In the genomic region with DNA sequence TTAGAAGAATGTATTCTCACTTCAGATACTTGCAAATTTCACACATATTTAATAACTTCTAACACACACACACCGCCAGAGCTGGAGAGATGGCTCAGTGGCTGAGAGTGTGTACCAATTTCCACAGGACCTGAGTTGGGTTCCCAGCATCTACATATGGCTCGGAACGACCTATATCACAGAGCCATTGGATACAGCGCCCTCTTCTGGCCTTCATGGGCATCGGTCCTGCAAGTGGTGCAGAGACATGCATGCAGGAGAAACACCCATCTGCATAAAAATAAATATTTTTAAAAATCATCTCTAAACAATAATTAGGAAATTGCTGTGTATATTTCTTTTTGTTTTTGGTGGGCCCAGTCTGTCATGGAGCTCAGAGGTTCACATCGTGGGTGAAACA, we compare ENCODE assay signal across 17 mouse cellular contexts. TPM values are rescaled to one million over a fixed set of nuclear protein-coding genes. Genes with fewer than 3 reads are reported as not detected.
A peak's percentile ranks its signal among the peaks of the same experiment; 100 is the strongest.
DNase-seq lines count a peak whose midpoint lies in the region; ATAC-seq and TF ChIP-seq lines count a peak whose summit lies in the region.
"Had no signal": no experiment of that assay in that cellular context is flagged by ENCODE, and none has a peak within 500 bp of the region (broad histone marks: within the 10 kb centered on the region; RNA-seq: fewer than 3 reads in every experiment).

No protein-coding gene starts in this region.

- peak; percentile 60 for TF ChIP-seq CTCF in liver, embryonic 14.5 days (IDR thresholded peaks at IDR 0.05; ENCODE audit: low read depth)
- TF ChIP-seq CTCF in CH12.LX (conservative IDR thresholded peaks at IDR 0.05 in 1 of 2, IDR thresholded peaks at IDR 0.05 in 1 of 2; ENCODE audit: low read depth in 2 of 2, low read length in 2 of 2) = peak; percentile 29 to 32; a peak in 3 of 4 replicates
- TF ChIP-seq CTCF in bone marrow macrophage, adult 2 months (IDR thresholded peaks at IDR 0.05; ENCODE audit: low read depth, low read length) = peak; percentile 37; the same call in 1 of the 2 replicates

- no peak for TF ChIP-seq RAD21 in CH12.LX (IDR thresholded peaks at IDR 0.05; ENCODE audit: low read depth, low read length)

- dilution Hi-C loops in CH12.LX (cut with MboI; ENCODE audit: extremely low pct_ligation_motif_present, extremely low pct_unique_long_range_greater_than_20kb, low sequenced_read_pairs) = no loop called here

- in situ Hi-C loops in CH12.LX (cut with MboI; ENCODE audit: low pct_ligation_motif_present, low pct_unique_long_range_greater_than_20kb, low sequenced_read_pairs) = no loop called here

- H3K27me3 ChIP-seq in liver, embryonic 14.5 days (ENCODE audit: control insufficient read depth, insufficient read depth, low read length) = no peaks in the 10 kb centered on the region
- H3K27me3 ChIP-seq in CH12.LX (replicated peaks) = no peaks in the 10 kb centered on the region
- H3K27me3 ChIP-seq: heart, embryonic 12.5 days; lung, embryonic 15.5 days had no signal

- no peak for ATAC-seq in CD4-positive, CD25-positive, alpha-beta regulatory T cell, adult 4 months
- no peak for ATAC-seq in liver, embryonic 14.5 days (ENCODE audit: insufficient read depth)
- ATAC-seq: intestine, embryonic 16.5 days had no signal

- H3K79me2 ChIP-seq in CH12.LX (replicated peaks; ENCODE audit: control insufficient read depth, extremely low read depth, insufficient read depth, poor library complexity, severe bottlenecking) = no peaks in the 10 kb centered on the region

- H3K4me2 ChIP-seq in liver, embryonic 14.5 days (ENCODE audit: low read depth) = no peak overlapping the region
- no peak overlapping the region for H3K4me2 ChIP-seq in CH12.LX (ENCODE audit: insufficient read depth, low read depth, poor library complexity, severe bottlenecking)
- H3K4me2 ChIP-seq: heart, embryonic 12.5 days; lung, embryonic 15.5 days had no signal

- no peak overlapping the region for H3K4me3 ChIP-seq in liver, embryonic 14.5 days (ENCODE audit: insufficient read depth in 1 of 2, low read depth in 2 of 2, low read length in 2 of 2)
- H3K4me3 ChIP-seq in CH12.LX (replicated peaks in 1 of 3; ENCODE audit: low read depth in 2 of 3, low read length in 2 of 3, poor library complexity in 1 of 3) = no peak overlapping the region
- no peak overlapping the region for H3K4me3 ChIP-seq in bone marrow macrophage, adult 2 months (ENCODE audit: insufficient read depth, low read length)
- H3K4me3 ChIP-seq: forebrain, embryonic 10.5 days; heart, embryonic 12.5 days; lung, embryonic 15.5 days; myocyte had no signal

- peak; percentile 30 for DNase-seq in CD4-positive, CD25-positive, alpha-beta regulatory T cell, adult 2 months (ENCODE audit: low read depth, low spot score)
- no peak for DNase-seq in liver, embryonic 14.5 days (ENCODE audit: low read depth in 3 of 3, low spot score in 3 of 3)
- DNase-seq in liver (no peak), CH12.LX (ENCODE audit: extremely low read depth) (no peak)
- DNase-seq in c-Kit-positive CD71-positive TER-119-positive erythroid progenitor cells, embryonic 14.5 days (ENCODE audit: low spot score) = no peak
- no peak for DNase-seq in B cell, adult 2 months
- DNase-seq: adrenal gland, adult 2 months; cerebellum, postnatal 36 days; layer of hippocampus, postnatal 36 days; left cerebral cortex, postnatal 4 days had no signal

- TF ChIP-seq EP300 in liver, embryonic 14.5 days (IDR thresholded peaks at IDR 0.05; ENCODE audit: low read depth) = no peak
- no peak for TF ChIP-seq EP300 in CH12.LX (IDR thresholded peaks at IDR 0.05; ENCODE audit: low read length)

- WGBS in liver, embryonic 14.5 days (ENCODE audit: insufficient replicate concordance) = 77% methylated on average over 6 of the region's 6 CpGs

- H3K4me1 ChIP-seq in liver, embryonic 14.5 days (replicated peaks; ENCODE audit: control insufficient read depth in 2 of 2, insufficient read depth in 2 of 2, low read length in 1 of 2) = no peaks in the 10 kb centered on the region; a peak in 1 of 4 replicates
- H3K4me1 ChIP-seq in CH12.LX (ENCODE audit: control insufficient read depth in 1 of 2, insufficient read depth in 2 of 2) = peaks cover 0 to 13% of the 10 kb centered on the region in 2 experiments; a peak in 2 of 4 replicates
- H3K4me1 ChIP-seq in bone marrow macrophage, adult 2 months (ENCODE audit: control insufficient read depth, insufficient read depth, low read length) = peaks cover 11% of the 10 kb centered on the region

- H3K36me3 ChIP-seq in liver, embryonic 14.5 days (replicated peaks; ENCODE audit: control insufficient read depth, insufficient read depth, low read depth) = no peaks in the 10 kb centered on the region
- no peaks in the 10 kb centered on the region for H3K36me3 ChIP-seq in CH12.LX (replicated peaks in 1 of 2; ENCODE audit: control insufficient read depth in 1 of 2, insufficient read depth in 1 of 2, low read length in 1 of 2)
- H3K36me3 ChIP-seq: lung, embryonic 15.5 days had no signal

- H3K9me3 ChIP-seq in liver, embryonic 14.5 days (ENCODE audit: control insufficient read depth, low read length) = no peaks in the 10 kb centered on the region
- H3K9me3 ChIP-seq in CH12.LX (replicated peaks; ENCODE audit: low read length) = no peaks in the 10 kb centered on the region
- H3K9me3 ChIP-seq: forebrain, embryonic 10.5 days; heart, embryonic 12.5 days; lung, embryonic 15.5 days had no signal

- H3K27ac ChIP-seq in liver, embryonic 14.5 days = no peak overlapping the region
- no peak overlapping the region for H3K27ac ChIP-seq in CH12.LX (ENCODE audit: insufficient read depth, low read depth)
- no peak overlapping the region for H3K27ac ChIP-seq in bone marrow macrophage, adult 2 months (ENCODE audit: insufficient read depth, low read depth, low read length)
- H3K27ac ChIP-seq: forebrain, embryonic 10.5 days; lung, embryonic 15.5 days had no signal

- no peak overlapping the region for H3K9ac ChIP-seq in liver, embryonic 14.5 days (replicated peaks)
- H3K9ac ChIP-seq in CH12.LX (ENCODE audit: insufficient read depth, low read depth) = no peak overlapping the region
- H3K9ac ChIP-seq: heart, embryonic 12.5 days; lung, embryonic 15.5 days had no signal

- no peak for TF ChIP-seq POLR2A in CH12.LX (IDR thresholded peaks at IDR 0.05; ENCODE audit: low read depth, low read length)
- TF ChIP-seq POLR2A in bone marrow macrophage, adult 2 months (IDR thresholded peaks at IDR 0.05; ENCODE audit: borderline replicate concordance, low read depth, low read length) = no peak

TF ChIP-seq in CH12.LX, 34 proteins besides CTCF, POLR2A, EP300 and RAD21:
- TF ChIP-seq MYC (IDR thresholded peaks at IDR 0.05; ENCODE audit: low read depth, low read length) = no peak
- TF ChIP-seq MEF2A (IDR thresholded peaks at IDR 0.05; ENCODE audit: borderline replicate concordance, low read depth, low read length) = no peak
- TF ChIP-seq KAT2A (IDR thresholded peaks at IDR 0.05; ENCODE audit: insufficient replicate concordance, low read length) = no peak
- no peak for TF ChIP-seq ZC3H11A (IDR thresholded peaks at IDR 0.05; ENCODE audit: low read depth, low read length)
- no peak for TF ChIP-seq RCOR1 (conservative IDR thresholded peaks at IDR 0.05; ENCODE audit: low read depth, low read length)
- no peak for TF ChIP-seq ZNF384 (IDR thresholded peaks at IDR 0.05; ENCODE audit: low read depth, low read length)
- TF ChIP-seq CHD1 (IDR thresholded peaks at IDR 0.05; ENCODE audit: low read depth, low read length) = no peak
- TF ChIP-seq ZKSCAN1 (IDR thresholded peaks at IDR 0.05; ENCODE audit: borderline replicate concordance, low read depth, low read length) = no peak
- no peak for TF ChIP-seq MAFK (IDR thresholded peaks at IDR 0.05; ENCODE audit: insufficient replicate concordance, low read length)

RNA-seq across cellular contexts. Expression of a gene that starts 22.1 kb away (rescaled TPM):
- under 1 TPM; 0.20 to 0.32 TPM for polyA plus RNA-seq in CD4-positive, CD25-positive, alpha-beta regulatory T cell, adult 4 months (2017; shearing (Covaris generic))
- polyA plus RNA-seq in liver, embryonic 14.5 days (2012; rRNA removed) = 0.23 and 0.37 TPM in 2 replicates
- 0.93 and 1.3 TPM in 2 replicates for polyA plus RNA-seq in liver, embryonic 14.5 days (2014; fragmentation: Nextera tagmentation; extraction: Ambion mirVana)
- total RNA-seq in CH12.LX (2012; rRNA removed) (0.46 and 0.59 TPM in 2 replicates), CH12.LX (2014; rRNA removed) (0.59 and 0.99 TPM in 2 replicates)
- 0.78 and 0.93 TPM in 2 replicates for polyA plus RNA-seq in CH12.LX (2012; ENCODE audit: insufficient read length, low read depth)
- polyA plus RNA-seq in bone marrow macrophage, adult 2 months (2012; ENCODE audit: insufficient read depth, insufficient read length, missing spikeins) = 1.3 and 1.7 TPM in 2 replicates
- polyA plus RNA-seq: adrenal gland, adult 2 months had no signal
